Mouse (Mus musculus) liver, embryonic 16.5 days (tissue): ENCODE results near the gene Gna15. TPM values are rescaled to one million over a fixed set of nuclear protein-coding genes. Genes with fewer than 3 reads are reported as not detected.
A peak's percentile ranks its signal among the peaks of the same experiment; 100 is the strongest.

Source experiments
- ATAC-seq: fragments of 200-750 bp; cut with Nextera tagmentation; 2 replicates; pipeline ENCODE4 v1.8.0; 2017; ENCODE audit warnings: low read depth, mild to moderate bottlenecking, moderate number of reproducible peaks, moderate library complexity
- H3K27ac ChIP-seq: fragments of 300-500 bp; sonication (generic); 2 replicates; pipeline ENCODE4 v1.5.1; 2014; ENCODE audit warnings: mild to moderate bottlenecking, low read length
- H3K27me3 ChIP-seq: fragments of 300-500 bp; sonication (generic); 2 replicates; pipeline ENCODE4 v1.6.1; 2014; ENCODE audit warnings: low read depth, low read length, mixed read lengths; ENCODE audit not compliant: control insufficient read depth, insufficient read depth
- H3K36me3 ChIP-seq: fragments of 300-500 bp; sonication (generic); 2 replicates; pipeline ENCODE4 v1.6.1; 2014; ENCODE audit warnings: mild to moderate bottlenecking; ENCODE audit not compliant: control insufficient read depth, insufficient read depth
- H3K4me1 ChIP-seq: fragments of 300-500 bp; sonication (generic); 2 replicates; pipeline ENCODE4 v1.6.1; 2014; ENCODE audit warnings: low read depth, low read length, mixed read lengths; ENCODE audit not compliant: control insufficient read depth
- H3K4me2 ChIP-seq: fragments of 300-500 bp; sonication (generic); 2 replicates; pipeline ENCODE4 v1.6.1; 2014; ENCODE audit warnings: low read depth, low read length, mixed read lengths
- H3K4me3 ChIP-seq: fragments of 300-500 bp; sonication (generic); 2 replicates; pipeline ENCODE4 v1.5.1; 2014; ENCODE audit warnings: low read depth, mild to moderate bottlenecking, low read length
- H3K9ac ChIP-seq: fragments of 300-500 bp; sonication (generic); 2 replicates; pipeline ENCODE4 v1.6.1; 2014; ENCODE audit warnings: low read depth, low read length
- H3K9me3 ChIP-seq: fragments of 300-500 bp; sonication (generic); replicated peaks from 2 replicates; pipeline ENCODE4 v1.6.1; 2016; ENCODE audit warnings: low read length; ENCODE audit not compliant: control insufficient read depth
- WGBS: fragments of 180-500 bp; shearing (Covaris S2); extraction: QIAGEN DNeasy Blood & Tissue Kit; methylation state at CpG from one replicate; pipeline ENCODE4 v1.1.7; 2014; ENCODE audit not compliant: insufficient replicate concordance; 5-methylcytosine and 5-hydroxymethylcytosine counted together
- polyA plus RNA-seq: library from polyadenylated mRNA; unstranded; fragments of >200 nt; fragmentation: Nextera tagmentation; extraction: Ambion mirVana; gene quantifications from 2 replicates; pipeline ENCODE4 v1.2.1, GENCODE M21; 2015

Gna15 gene
- polyA plus RNA-seq, 1 experiment from 2014 or later, result 4.4 TPM

GRCm38 (mm10) chr10:81495151-81495550 is 28.9 kb downstream of the Gna15 start:
- Histone ChIP-seq H3K36me3 (peaks cover 22% of the 10 kb centered on the region), H3K4me3 (peak overlapping the region; percentile 83), H3K9ac (peak overlapping the region; percentile 91), H3K9me3 (no peaks in the 10 kb centered on the region), H3K27me3 (no peaks in the 10 kb centered on the region), H3K4me1 (peaks cover 50% of the 10 kb centered on the region), H3K4me2 (peak overlapping the region; percentile 94), H3K27ac (no peak overlapping the region)
- 34% methylated on average over 6 of the region's 6 CpGs for WGBS
- ATAC-seq, result no peak

- no peak for ATAC-seq
- Histone ChIP-seq H3K4me1 (peaks cover 46% of the 10 kb centered on the region), H3K9me3 (no peaks in the 10 kb centered on the region), H3K4me2 (peak overlapping the region; percentile 94), H3K36me3 (peaks cover 22% of the 10 kb centered on the region), H3K9ac (0 out of 2 replicates have a peak overlapping the region, but pooled peaks have one; percentile 91), H3K27ac (peak overlapping the region; percentile 16; the same call in 1 of the 2 replicates), H3K27me3 (no peaks in the 10 kb centered on the region), H3K4me3 (peak overlapping the region; percentile 83)
- 58% methylated on average over 11 of the region's 11 CpGs for WGBS
Measured at GRCm38 (mm10) chr10:81494260-81495041, 29.6 kb downstream of the Gna15 start.

- H3K27me3 ChIP-seq, result no peaks in the 10 kb centered on the region
- no peak overlapping the region for H3K27ac ChIP-seq
- H3K4me3 ChIP-seq, result no peak overlapping the region
- peaks cover 38% of the 10 kb centered on the region for H3K4me1 ChIP-seq
- ATAC-seq, result no peak
- peak overlapping the region; percentile 94; the same call in 1 of the 2 replicates for H3K4me2 ChIP-seq
- H3K36me3 ChIP-seq, result peaks cover 22% of the 10 kb centered on the region
- H3K9me3 ChIP-seq, result no peaks in the 10 kb centered on the region
- 75% methylated on average over 8 of the region's 8 CpGs for WGBS
- no peak overlapping the region for H3K9ac ChIP-seq
Measured at GRCm38 (mm10) chr10:81493601-81494220, 30.3 kb downstream of the Gna15 start.

- H3K4me1 ChIP-seq, result peaks cover 29% of the 10 kb centered on the region
- no peak for ATAC-seq
- H3K27ac ChIP-seq, result no peak overlapping the region
- WGBS, result 87% methylated on average over 11 of the region's 11 CpGs
- no peaks in the 10 kb centered on the region for H3K9me3 ChIP-seq
- no peaks in the 10 kb centered on the region for H3K27me3 ChIP-seq
- peaks cover 31% of the 10 kb centered on the region for H3K36me3 ChIP-seq
- H3K9ac ChIP-seq, result no peak overlapping the region
- no peak overlapping the region for H3K4me3 ChIP-seq
- no peak overlapping the region for H3K4me2 ChIP-seq
Measured at GRCm38 (mm10) chr10:81492606-81493240, 31.3 kb downstream of the Gna15 start.

GRCm38 (mm10) chr10:81491018-81491417 is 33.0 kb downstream of the Gna15 start:
- no peak for ATAC-seq
- Histone ChIP-seq H3K27ac (no peak overlapping the region), H3K4me3 (no peak overlapping the region), H3K4me1 (peaks cover 19% of the 10 kb centered on the region), H3K4me2 (no peak overlapping the region), H3K36me3 (peaks cover 35% of the 10 kb centered on the region), H3K9ac (no peak overlapping the region), H3K9me3 (no peaks in the 10 kb centered on the region), H3K27me3 (no peaks in the 10 kb centered on the region)
- 78% methylated on average over 9 of the region's 9 CpGs for WGBS

- Histone ChIP-seq H3K4me2 (no peak overlapping the region), H3K9ac (no peak overlapping the region), H3K27ac (no peak overlapping the region), H3K36me3 (peaks cover 35% of the 10 kb centered on the region), H3K4me3 (no peak overlapping the region), H3K4me1 (peaks cover 15% of the 10 kb centered on the region), H3K27me3 (no peaks in the 10 kb centered on the region), H3K9me3 (no peaks in the 10 kb centered on the region)
- WGBS, result 85% methylated on average over 14 of the region's 14 CpGs
- ATAC-seq, result no peak
Measured at GRCm38 (mm10) chr10:81489941-81490340, 34.1 kb downstream of the Gna15 start.

- no peak overlapping the region for H3K9ac ChIP-seq
- H3K4me1 ChIP-seq, result 0 out of 2 replicates have a peak, but pooled peaks cover 3% of the 10 kb centered on the region
- no peaks in the 10 kb centered on the region; the same call in 1 of the 2 replicates for H3K9me3 ChIP-seq
- no peak overlapping the region for H3K27ac ChIP-seq
- no peak overlapping the region for H3K4me2 ChIP-seq
- H3K27me3 ChIP-seq, result no peaks in the 10 kb centered on the region
- H3K4me3 ChIP-seq, result no peak overlapping the region
- 77% methylated on average over 11 of the region's 11 CpGs for WGBS
- peaks cover 33% of the 10 kb centered on the region for H3K36me3 ChIP-seq
- ATAC-seq, result no peak
Measured at GRCm38 (mm10) chr10:81488081-81488480, 35.9 kb downstream of the Gna15 start.

- no peaks in the 10 kb centered on the region; the same call in 1 of the 2 replicates for H3K9me3 ChIP-seq
- H3K36me3 ChIP-seq, result peaks cover 21% of the 10 kb centered on the region
- H3K27ac ChIP-seq, result no peak overlapping the region
- H3K9ac ChIP-seq, result no peak overlapping the region
- H3K4me1 ChIP-seq, result peaks cover 9% of the 10 kb centered on the region
- WGBS, result 81% methylated on average over 10 of the region's 10 CpGs
- H3K4me2 ChIP-seq, result no peak overlapping the region
- H3K27me3 ChIP-seq, result peaks cover 14% of the 10 kb centered on the region
- no peak overlapping the region for H3K4me3 ChIP-seq
- ATAC-seq, result no peak
Measured at GRCm38 (mm10) chr10:81486496-81486895, 37.5 kb downstream of the Gna15 start.
